Mouse (Mus musculus): ENCODE data around the gene Megf9. TPM values are rescaled to one million over a fixed set of nuclear protein-coding genes. Genes with fewer than 3 reads are reported as not detected.

Megf9 gene
- polyA plus RNA-seq, 1 experiment from 2014 or later, result 8.4 TPM

- Histone ChIP-seq H3K4me1 (ENCODE audit: control insufficient read depth, insufficient read depth, low read length) (peaks cover 8% of the 10 kb centered on the region), H3K27me3 (ENCODE audit: control insufficient read depth, insufficient read depth, low read length) (no peaks in the 10 kb centered on the region), H3K27ac (ENCODE audit: low read length) (no peak overlapping the region), H3K4me3 (replicated peaks; ENCODE audit: low read length) (no peak overlapping the region), H3K4me2 (ENCODE audit: low read depth, low read length) (no peak overlapping the region), H3K9ac (ENCODE audit: low read length) (no peak overlapping the region), H3K36me3 (ENCODE audit: control insufficient read depth, insufficient read depth, low read length) (no peaks in the 10 kb centered on the region), H3K9me3 (replicated peaks; ENCODE audit: control insufficient read depth, low read length) (no peaks in the 10 kb centered on the region)
- ATAC-seq (ENCODE audit: insufficient read depth, low FRiP score), result no peak
- 65% methylated on average over 2 of the region's 2 CpGs for WGBS
Observed at GRCm38 (mm10) chr4:70412126-70412525, 122.7 kb downstream of the Megf9 start.

- peak; percentile 99 for ATAC-seq (ENCODE audit: insufficient read depth, low FRiP score)
- peak within 1 kb of the TSS; percentile 80 for H3K4me3 ChIP-seq (replicated peaks; ENCODE audit: low read length)
- peak within 1 kb of the TSS; percentile 73 for H3K4me2 ChIP-seq (ENCODE audit: low read depth, low read length)
- peaks cover 8% of the 10 kb centered on the region for H3K4me1 ChIP-seq (ENCODE audit: control insufficient read depth, insufficient read depth, low read length)
- H3K9ac ChIP-seq (ENCODE audit: low read length), result peak within 1 kb of the TSS; percentile 84
- H3K27ac ChIP-seq (ENCODE audit: low read length), result peak within 1 kb of the TSS; percentile 26
- under 1% methylated on average over 55 of the region's 55 CpGs for WGBS
- no peaks in the 10 kb centered on the region for H3K27me3 ChIP-seq (ENCODE audit: control insufficient read depth, insufficient read depth, low read length)
- H3K36me3 ChIP-seq (ENCODE audit: control insufficient read depth, insufficient read depth, low read length), result no peaks in the 10 kb centered on the region
- no peaks in the 10 kb centered on the region for H3K9me3 ChIP-seq (replicated peaks; ENCODE audit: control insufficient read depth, low read length)
Observed at GRCm38 (mm10) chr4:70409994-70410721, 124.6 kb downstream of the Megf9 start, which contains the start of gene Cdk5rap2. Gene Cdk5rap2 (minus strand): TSS chr4:70410443.

- H3K27me3 ChIP-seq (ENCODE audit: control insufficient read depth, insufficient read depth, low read length), result no peaks in the 10 kb centered on the region
- H3K9ac ChIP-seq (ENCODE audit: low read length), result peak overlapping the region; percentile 84
- no peak for ATAC-seq (ENCODE audit: insufficient read depth, low FRiP score)
- peak overlapping the region; percentile 13; the same call in 1 of the 2 replicates for H3K27ac ChIP-seq (ENCODE audit: low read length)
- 24% methylated on average over 9 of the region's 9 CpGs for WGBS
- peak overlapping the region; percentile 73 for H3K4me2 ChIP-seq (ENCODE audit: low read depth, low read length)
- H3K36me3 ChIP-seq (ENCODE audit: control insufficient read depth, insufficient read depth, low read length), result no peaks in the 10 kb centered on the region
- peak overlapping the region; percentile 80 for H3K4me3 ChIP-seq (replicated peaks; ENCODE audit: low read length)
- peaks cover 8% of the 10 kb centered on the region for H3K4me1 ChIP-seq (ENCODE audit: control insufficient read depth, insufficient read depth, low read length)
- H3K9me3 ChIP-seq (replicated peaks; ENCODE audit: control insufficient read depth, low read length), result no peaks in the 10 kb centered on the region
Observed at GRCm38 (mm10) chr4:70409456-70409855, 125.3 kb downstream of the Megf9 start.

- Histone ChIP-seq H3K4me1 (ENCODE audit: control insufficient read depth, insufficient read depth, low read length) (no peaks in the 10 kb centered on the region), H3K27ac (ENCODE audit: low read length) (no peak overlapping the region), H3K27me3 (ENCODE audit: control insufficient read depth, insufficient read depth, low read length) (no peaks in the 10 kb centered on the region), H3K4me2 (ENCODE audit: low read depth, low read length) (no peak overlapping the region), H3K4me3 (replicated peaks; ENCODE audit: low read length) (no peak overlapping the region), H3K9ac (ENCODE audit: low read length) (no peak overlapping the region), H3K36me3 (ENCODE audit: control insufficient read depth, insufficient read depth, low read length) (peaks cover 5% of the 10 kb centered on the region; the same call in 1 of the 2 replicates), H3K9me3 (replicated peaks; ENCODE audit: control insufficient read depth, low read length) (no peaks in the 10 kb centered on the region)
- 0 out of 2 replicates have a peak, but pooled peaks have one; percentile 50 for ATAC-seq (ENCODE audit: insufficient read depth, low FRiP score)
- WGBS, result 66% methylated on average over 9 of the region's 9 CpGs
Observed at GRCm38 (mm10) chr4:70402109-70402819, 132.5 kb downstream of the Megf9 start.

- Histone ChIP-seq H3K9ac (ENCODE audit: low read length) (no peak overlapping the region), H3K4me3 (replicated peaks; ENCODE audit: low read length) (no peak overlapping the region), H3K27ac (ENCODE audit: low read length) (no peak overlapping the region), H3K36me3 (ENCODE audit: control insufficient read depth, insufficient read depth, low read length) (peaks cover 5% of the 10 kb centered on the region; the same call in 1 of the 2 replicates), H3K9me3 (replicated peaks; ENCODE audit: control insufficient read depth, low read length) (no peaks in the 10 kb centered on the region), H3K4me1 (ENCODE audit: control insufficient read depth, insufficient read depth, low read length) (no peaks in the 10 kb centered on the region), H3K4me2 (ENCODE audit: low read depth, low read length) (no peak overlapping the region), H3K27me3 (ENCODE audit: control insufficient read depth, insufficient read depth, low read length) (no peaks in the 10 kb centered on the region)
- ATAC-seq (ENCODE audit: insufficient read depth, low FRiP score), result no peak
- 88% methylated on average over 5 of the region's 5 CpGs for WGBS
Observed at GRCm38 (mm10) chr4:70399476-70399875, 135.3 kb downstream of the Megf9 start.

GRCm38 (mm10) chr4:70399074-70399473 is 135.7 kb downstream of the Megf9 start:
- H3K27ac ChIP-seq (ENCODE audit: low read length), result no peak overlapping the region
- no peak overlapping the region for H3K4me3 ChIP-seq (replicated peaks; ENCODE audit: low read length)
- H3K4me2 ChIP-seq (ENCODE audit: low read depth, low read length), result no peak overlapping the region
- no peaks in the 10 kb centered on the region for H3K9me3 ChIP-seq (replicated peaks; ENCODE audit: control insufficient read depth, low read length)
- H3K4me1 ChIP-seq (ENCODE audit: control insufficient read depth, insufficient read depth, low read length), result no peaks in the 10 kb centered on the region
- 88% methylated on average over 2 of the region's 2 CpGs for WGBS
- no peak for ATAC-seq (ENCODE audit: insufficient read depth, low FRiP score)
- no peak overlapping the region for H3K9ac ChIP-seq (ENCODE audit: low read length)
- H3K27me3 ChIP-seq (ENCODE audit: control insufficient read depth, insufficient read depth, low read length), result no peaks in the 10 kb centered on the region
- H3K36me3 ChIP-seq (ENCODE audit: control insufficient read depth, insufficient read depth, low read length), result peaks cover 5% of the 10 kb centered on the region; the same call in 1 of the 2 replicates

GRCm38 (mm10) chr4:70398088-70398487 is 136.7 kb downstream of the Megf9 start:
- ATAC-seq (ENCODE audit: insufficient read depth, low FRiP score), result no peak
- H3K27me3 ChIP-seq (ENCODE audit: control insufficient read depth, insufficient read depth, low read length), result no peaks in the 10 kb centered on the region
- H3K9ac ChIP-seq (ENCODE audit: low read length), result no peak overlapping the region
- WGBS, result 75% methylated on average over 4 of the region's 4 CpGs
- H3K4me1 ChIP-seq (ENCODE audit: control insufficient read depth, insufficient read depth, low read length), result no peaks in the 10 kb centered on the region
- H3K36me3 ChIP-seq (ENCODE audit: control insufficient read depth, insufficient read depth, low read length), result peaks cover 5% of the 10 kb centered on the region; the same call in 1 of the 2 replicates
- H3K4me3 ChIP-seq (replicated peaks; ENCODE audit: low read length), result no peak overlapping the region
- no peaks in the 10 kb centered on the region for H3K9me3 ChIP-seq (replicated peaks; ENCODE audit: control insufficient read depth, low read length)
- H3K27ac ChIP-seq (ENCODE audit: low read length), result no peak overlapping the region
- H3K4me2 ChIP-seq (ENCODE audit: low read depth, low read length), result no peak overlapping the region

GRCm38 (mm10) chr4:70396701-70397100 is 138.1 kb downstream of the Megf9 start:
- WGBS, result 78% methylated on average over 5 of the region's 5 CpGs
- H3K4me3 ChIP-seq (replicated peaks; ENCODE audit: low read length), result no peak overlapping the region
- no peak overlapping the region for H3K9ac ChIP-seq (ENCODE audit: low read length)
- H3K4me2 ChIP-seq (ENCODE audit: low read depth, low read length), result no peak overlapping the region
- H3K4me1 ChIP-seq (ENCODE audit: control insufficient read depth, insufficient read depth, low read length), result peaks cover under 1% of the 10 kb centered on the region; the same call in 1 of the 2 replicates
- 0 out of 2 replicates have a peak, but pooled peaks cover 5% of the 10 kb centered on the region for H3K36me3 ChIP-seq (ENCODE audit: control insufficient read depth, insufficient read depth, low read length)
- no peaks in the 10 kb centered on the region for H3K9me3 ChIP-seq (replicated peaks; ENCODE audit: control insufficient read depth, low read length)
- no peak for ATAC-seq (ENCODE audit: insufficient read depth, low FRiP score)
- no peak overlapping the region for H3K27ac ChIP-seq (ENCODE audit: low read length)
- H3K27me3 ChIP-seq (ENCODE audit: control insufficient read depth, insufficient read depth, low read length), result no peaks in the 10 kb centered on the region

- Histone ChIP-seq H3K27ac (ENCODE audit: low read length) (no peak overlapping the region), H3K36me3 (ENCODE audit: control insufficient read depth, insufficient read depth, low read length) (0 out of 2 replicates have a peak, but pooled peaks cover 5% of the 10 kb centered on the region), H3K9ac (ENCODE audit: low read length) (no peak overlapping the region), H3K4me2 (ENCODE audit: low read depth, low read length) (no peak overlapping the region), H3K4me1 (ENCODE audit: control insufficient read depth, insufficient read depth, low read length) (peaks cover 6% of the 10 kb centered on the region; the same call in 1 of the 2 replicates), H3K27me3 (ENCODE audit: control insufficient read depth, insufficient read depth, low read length) (no peaks in the 10 kb centered on the region), H3K9me3 (replicated peaks; ENCODE audit: control insufficient read depth, low read length) (no peaks in the 10 kb centered on the region), H3K4me3 (replicated peaks; ENCODE audit: low read length) (no peak overlapping the region)
- WGBS, result 86% methylated on average over 2 of the region's 2 CpGs
- no peak for ATAC-seq (ENCODE audit: insufficient read depth, low FRiP score)
Observed at GRCm38 (mm10) chr4:70394736-70395135, 140.1 kb downstream of the Megf9 start.

Data from stomach, embryonic 16.5 days (tissue).